Mouse (Mus musculus) mesoderm, embryonic 11.5 days (tissue): ENCODE results near the gene Fbxl15.

Experiments used
- DNase-seq: peaks from one replicate; pipeline ENCODE4 v3.0.0-alpha.2; 2012; ENCODE audit warnings: low read depth, low spot score

Gene Fbxl15

GRCm38 (mm10) chr19:46347936-46348668 lies 20.1 kb downstream of the Fbxl15 start:
- no peak for DNase-seq

- peak; percentile 82 for DNase-seq
Observed at GRCm38 (mm10) chr19:46348761-46349458, 20.9 kb downstream of the Fbxl15 start.

GRCm38 (mm10) chr19:46349550-46349949 lies 21.6 kb downstream of the Fbxl15 start:
- no peak for DNase-seq

GRCm38 (mm10) chr19:46350168-46350932 lies 22.4 kb downstream of the Fbxl15 start, which contains the start of gene 2310034G01Rik:
Gene 2310034G01Rik, minus strand, starts transcription at chr19:46350302.
- no peak for DNase-seq

GRCm38 (mm10) chr19:46356701-46357138 lies 28.7 kb downstream of the Fbxl15 start:
- DNase-seq: peak; percentile 85

GRCm38 (mm10) chr19:46357344-46358280 lies 29.6 kb downstream of the Fbxl15 start:
- DNase-seq: no peak

GRCm38 (mm10) chr19:46358381-46358780 lies 30.4 kb downstream of the Fbxl15 start:
- no peak for DNase-seq

GRCm38 (mm10) chr19:46362104-46362503 lies 34.1 kb downstream of the Fbxl15 start:
- no peak for DNase-seq

GRCm38 (mm10) chr19:46363294-46364009 lies 35.5 kb downstream of the Fbxl15 start:
- no peak for DNase-seq

GRCm38 (mm10) chr19:46367798-46368590 lies 40.0 kb downstream of the Fbxl15 start:
- no peak for DNase-seq

- DNase-seq: peak; percentile 49
Observed at GRCm38 (mm10) chr19:46369204-46369603, 41.2 kb downstream of the Fbxl15 start.

- DNase-seq: no peak
Observed at GRCm38 (mm10) chr19:46374477-46375088, 46.6 kb downstream of the Fbxl15 start.

- no peak for DNase-seq
Observed at GRCm38 (mm10) chr19:46375489-46375888, 47.5 kb downstream of the Fbxl15 start.

GRCm38 (mm10) chr19:46375891-46376290 lies 47.9 kb downstream of the Fbxl15 start:
- DNase-seq: no peak
